Mouse (Mus musculus) hindbrain, embryonic 11.5 days (tissue): ENCODE data around the gene Fzd7. TPM values are rescaled to one million over a fixed set of nuclear protein-coding genes. Genes with fewer than 3 reads are reported as not detected.
A peak's percentile ranks its signal among the peaks of the same experiment; 100 is the strongest.

Source experiments
- ATAC-seq: fragments of 200-750 bp; cut with Nextera tagmentation; 2 replicates; pipeline ENCODE4 v1.8.0; 2017; ENCODE audit warnings: mild to moderate bottlenecking, moderate TSS enrichment, moderate library complexity; ENCODE audit not compliant: low FRiP score
- DNase-seq: peaks from one replicate; pipeline ENCODE4 v3.0.0-alpha.2; 2015; ENCODE audit warnings: low spot score
- H3K27ac ChIP-seq: fragments of 300-500 bp; sonication (generic); 2 replicates; pipeline ENCODE4 v1.5.1; 2014; ENCODE audit warnings: mild to moderate bottlenecking, low read depth, low read length
- H3K27me3 ChIP-seq: fragments of 300-500 bp; sonication (generic); 2 replicates; pipeline ENCODE4 v1.6.1; 2014; ENCODE audit warnings: mild to moderate bottlenecking, low read length, moderate library complexity, mixed read lengths; ENCODE audit not compliant: control insufficient read depth, insufficient read depth
- H3K36me3 ChIP-seq: fragments of 300-500 bp; sonication (generic); 2 replicates; pipeline ENCODE4 v1.6.1; 2014; ENCODE audit warnings: mild to moderate bottlenecking, low read length, moderate library complexity, mixed read lengths; ENCODE audit not compliant: control insufficient read depth, insufficient read depth
- H3K4me1 ChIP-seq: fragments of 300-500 bp; sonication (generic); replicated peaks from 2 replicates; pipeline ENCODE4 v1.6.1; 2014; ENCODE audit warnings: low read length, mixed read lengths; ENCODE audit not compliant: control insufficient read depth, insufficient read depth
- H3K4me2 ChIP-seq: fragments of 300-500 bp; sonication (generic); replicated peaks from 2 replicates; pipeline ENCODE4 v1.6.1; 2014; ENCODE audit warnings: mild to moderate bottlenecking, low read depth, low read length
- H3K4me3 ChIP-seq: fragments of 300-500 bp; sonication (generic); 2 replicates; pipeline ENCODE4 v1.5.1; 2014; ENCODE audit warnings: low read depth, low read length
- H3K9ac ChIP-seq: fragments of 300-500 bp; sonication (generic); 2 replicates; pipeline ENCODE4 v1.6.1; 2014; ENCODE audit warnings: low read depth, low read length
- H3K9me3 ChIP-seq: fragments of 300-500 bp; sonication (generic); 2 replicates; pipeline ENCODE4 v1.6.1; 2016; ENCODE audit warnings: low read length; ENCODE audit not compliant: control insufficient read depth
- WGBS: fragments of 180-500 bp; shearing (Covaris S2); extraction: QIAGEN DNeasy Blood & Tissue Kit; methylation state at CpG from one replicate; pipeline ENCODE4 v1.1.7; 2014; 5-methylcytosine and 5-hydroxymethylcytosine counted together
- polyA plus RNA-seq: library from polyadenylated mRNA; unstranded; fragments of >200 nt; fragmentation: Nextera tagmentation; extraction: Ambion mirVana; gene quantifications from 2 replicates; pipeline ENCODE4 v1.2.1, GENCODE M21; 2014

Fzd7 gene
- polyA plus RNA-seq, 1 experiment from 2014 or later = 15.4 TPM

GRCm38 (mm10) chr1:59457873-59458272 is 24.4 kb upstream of the Fzd7 start:
- H3K36me3 ChIP-seq = no peaks in the 10 kb centered on the region
- peaks cover 2% of the 10 kb centered on the region; the same call in 1 of the 2 replicates for H3K4me1 ChIP-seq
- ATAC-seq (no peak), DNase-seq (no peak)
- no peak overlapping the region for H3K4me3 ChIP-seq
- H3K27me3 ChIP-seq = no peaks in the 10 kb centered on the region
- H3K27ac ChIP-seq = no peak overlapping the region
- WGBS = 79% methylated on average over 4 of the region's 4 CpGs
- no peak overlapping the region for H3K9ac ChIP-seq
- H3K4me2 ChIP-seq = no peak overlapping the region
- H3K9me3 ChIP-seq = no peaks in the 10 kb centered on the region

DNA sequence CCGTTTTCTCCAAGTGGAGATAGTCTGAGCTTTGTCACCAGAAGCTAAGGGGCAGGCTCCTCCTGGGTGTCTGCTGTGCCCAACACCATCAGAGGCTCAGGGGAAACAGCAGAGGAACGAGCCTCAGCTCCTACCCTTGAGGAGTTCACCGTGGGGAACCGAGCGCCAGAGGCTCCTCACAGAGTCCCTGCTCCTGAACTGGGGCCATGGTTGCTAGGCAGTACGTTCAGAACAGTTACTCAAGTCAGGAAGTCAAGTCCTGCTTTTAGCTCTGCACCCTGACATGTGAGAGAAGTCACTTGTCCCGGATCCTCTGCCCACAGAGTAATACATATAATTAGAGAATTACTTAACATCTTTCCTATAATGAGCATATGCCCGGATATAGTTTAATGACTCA is 23.3 kb upstream of the Fzd7 start:
- H3K27ac ChIP-seq = no peak overlapping the region
- no peaks in the 10 kb centered on the region for H3K9me3 ChIP-seq
- WGBS = 22% methylated on average over 8 of the region's 8 CpGs
- H3K36me3 ChIP-seq = no peaks in the 10 kb centered on the region
- H3K27me3 ChIP-seq = no peaks in the 10 kb centered on the region
- no peak overlapping the region for H3K9ac ChIP-seq
- no peak overlapping the region for H3K4me2 ChIP-seq
- peaks cover 2% of the 10 kb centered on the region; the same call in 1 of the 2 replicates for H3K4me1 ChIP-seq
- H3K4me3 ChIP-seq = no peak overlapping the region
- no peak for DNase-seq
- no peak for ATAC-seq

- Histone ChIP-seq H3K9me3 (no peaks in the 10 kb centered on the region), H3K4me3 (no peak overlapping the region), H3K27me3 (no peaks in the 10 kb centered on the region), H3K27ac (peak overlapping the region; percentile 67), H3K9ac (0 out of 2 replicates have a peak overlapping the region, but pooled peaks have one; percentile 29), H3K4me2 (no peak overlapping the region), H3K4me1 (peaks cover 7% of the 10 kb centered on the region; the same call in 1 of the 2 replicates), H3K36me3 (no peaks in the 10 kb centered on the region)
- ATAC-seq (peak; percentile 68; the same call in 1 of the 2 replicates), DNase-seq (no peak)
- WGBS = 36% methylated on average over 17 of the region's 17 CpGs
Observed at GRCm38 (mm10) chr1:59464696-59465639, 17.3 kb upstream of the Fzd7 start.

DNA sequence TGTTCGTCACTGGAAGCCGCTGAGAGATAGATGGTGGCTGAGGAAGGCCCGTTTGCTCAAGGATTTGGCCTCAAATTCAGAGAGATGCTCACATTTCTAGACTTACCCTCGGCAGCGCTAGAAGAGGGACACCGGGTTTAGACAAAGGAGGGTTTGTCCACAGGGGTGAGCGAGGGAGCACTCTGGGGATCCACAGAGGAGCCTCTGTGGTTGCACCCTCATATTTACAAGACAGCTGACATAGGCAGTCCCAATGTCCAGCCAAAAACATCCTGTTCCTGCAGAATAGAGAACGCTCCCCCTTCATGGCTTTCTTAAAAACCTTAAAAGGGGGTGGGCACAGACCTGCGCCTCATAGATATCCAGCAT is 16.6 kb upstream of the Fzd7 start:
- ATAC-seq = no peak

GRCm38 (mm10) chr1:59469170-59469569 is 13.1 kb upstream of the Fzd7 start:
- no peak for ATAC-seq
- no peak overlapping the region for H3K4me3 ChIP-seq
- WGBS = 23% methylated on average over 4 of the region's 4 CpGs

More for the DNA sequence above, 16.6 kb upstream of the Fzd7 start:
- no peaks in the 10 kb centered on the region for H3K9me3 ChIP-seq
- no peaks in the 10 kb centered on the region for H3K36me3 ChIP-seq
- H3K4me1 ChIP-seq = peaks cover 7% of the 10 kb centered on the region; the same call in 1 of the 2 replicates
- no peaks in the 10 kb centered on the region for H3K27me3 ChIP-seq
- H3K4me3 ChIP-seq = no peak overlapping the region
- H3K27ac ChIP-seq = peak overlapping the region; percentile 67
- DNase-seq = no peak
- WGBS = 68% methylated on average over 9 of the region's 9 CpGs
- 0 out of 2 replicates have a peak overlapping the region, but pooled peaks have one; percentile 29 for H3K9ac ChIP-seq
- no peak overlapping the region for H3K4me2 ChIP-seq

DNA sequence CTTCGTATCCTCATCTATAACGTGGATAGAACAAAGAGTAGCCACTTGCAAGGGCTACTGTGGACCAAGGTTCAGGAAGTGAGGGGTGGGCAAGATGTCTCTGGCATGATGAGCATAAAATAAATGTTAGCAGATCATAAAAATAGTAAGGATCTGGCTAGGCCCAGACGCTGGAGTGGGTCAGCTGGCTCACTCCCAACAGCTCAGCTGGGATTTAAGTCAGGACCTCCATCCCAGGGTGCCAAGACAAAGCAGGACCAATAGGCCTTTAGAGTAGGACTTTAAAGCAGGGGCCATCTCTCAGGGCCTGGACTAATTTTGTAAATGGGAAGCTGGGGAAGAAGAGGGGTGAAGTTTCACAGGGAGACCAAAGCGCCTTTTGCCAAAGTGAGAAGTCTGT is 11.5 kb upstream of the Fzd7 start:
- Histone ChIP-seq H3K9me3 (no peaks in the 10 kb centered on the region), H3K4me2 (no peak overlapping the region), H3K4me3 (no peak overlapping the region), H3K4me1 (no peaks in the 10 kb centered on the region; the same call in 1 of the 2 replicates), H3K36me3 (no peaks in the 10 kb centered on the region), H3K27me3 (no peaks in the 10 kb centered on the region), H3K27ac (no peak overlapping the region), H3K9ac (no peak overlapping the region)
- DNase-seq (no peak), ATAC-seq (no peak)
- WGBS = 43% methylated on average over 4 of the region's 4 CpGs

More at GRCm38 (mm10) chr1:59469170-59469569, 13.1 kb upstream of the Fzd7 start:
- H3K27ac ChIP-seq = no peak overlapping the region
- H3K4me1 ChIP-seq = peaks cover 7% of the 10 kb centered on the region
- H3K36me3 ChIP-seq = no peaks in the 10 kb centered on the region
- H3K4me2 ChIP-seq = no peak overlapping the region
- H3K9me3 ChIP-seq = no peaks in the 10 kb centered on the region
- no peaks in the 10 kb centered on the region for H3K27me3 ChIP-seq
- DNase-seq = no peak
- no peak overlapping the region; the same call in 1 of the 2 replicates for H3K9ac ChIP-seq

GRCm38 (mm10) chr1:59472368-59473180 is 9.7 kb upstream of the Fzd7 start:
- ATAC-seq = no peak
- Histone ChIP-seq H3K4me3 (no peak overlapping the region), H3K27ac (no peak overlapping the region), H3K4me2 (no peak overlapping the region), H3K9ac (no peak overlapping the region), H3K27me3 (no peaks in the 10 kb centered on the region), H3K36me3 (no peaks in the 10 kb centered on the region), H3K4me1 (no peaks in the 10 kb centered on the region; the same call in 1 of the 2 replicates), H3K9me3 (no peaks in the 10 kb centered on the region)
- no peak for DNase-seq
- 14% methylated on average over 9 of the region's 11 CpGs for WGBS

- H3K4me2 ChIP-seq = no peak overlapping the region
- no peaks in the 10 kb centered on the region for H3K36me3 ChIP-seq
- H3K9me3 ChIP-seq = no peaks in the 10 kb centered on the region
- ATAC-seq (no peak), DNase-seq (no peak)
- WGBS = 12% methylated on average over 4 of the region's 4 CpGs
- no peak overlapping the region for H3K27ac ChIP-seq
- no peak overlapping the region for H3K9ac ChIP-seq
- H3K4me1 ChIP-seq = no peaks in the 10 kb centered on the region; the same call in 1 of the 2 replicates
- H3K27me3 ChIP-seq = no peaks in the 10 kb centered on the region
- H3K4me3 ChIP-seq = no peak overlapping the region
Observed at GRCm38 (mm10) chr1:59473181-59473555, 9.1 kb upstream of the Fzd7 start.
